Mouse (Mus musculus) macrophage (primary cell): ENCODE data around the gene Arrdc2. TPM values are rescaled to one million over a fixed set of nuclear protein-coding genes. Genes with fewer than 3 reads are reported as not detected.

Experiments
- H3K27ac ChIP-seq: fragments of 350-480 bp; formaldehyde crosslinking; 2 replicates; pipeline ENCODE4 v1.9.0; 2021
- H3K36me3 ChIP-seq: fragments of 350-480 bp; formaldehyde crosslinking; 2 replicates; pipeline ENCODE4 v1.9.0; 2021; ENCODE audit errors: inconsistent target
- H3K4me3 ChIP-seq: fragments of 350-480 bp; formaldehyde crosslinking; 2 replicates; pipeline ENCODE4 v1.9.0; 2021; ENCODE audit errors: inconsistent target
- H3K79me2 ChIP-seq: fragments of 350-480 bp; formaldehyde crosslinking; 2 replicates; pipeline ENCODE4 v1.9.0; 2021; ENCODE audit errors: inconsistent target
- WGBS: methylation state at CpG from one replicate; pipeline ENCODE4 v1.1.7; 2026; ENCODE audit warnings: inconsistent platforms; ENCODE audit not compliant: missing documents; 5-methylcytosine and 5-hydroxymethylcytosine counted together
- polyA plus RNA-seq: library from polyadenylated mRNA; stranded (reverse); fragments of 250-400 nt; gene quantifications from 3 replicates; pipeline ENCODE4 v1.2.4, GENCODE M21; 2018; ENCODE audit warnings: inconsistent platforms

Gene Arrdc2
- polyA plus RNA-seq, 1 experiment from 2014 or later, result 12.1 TPM

DNA sequence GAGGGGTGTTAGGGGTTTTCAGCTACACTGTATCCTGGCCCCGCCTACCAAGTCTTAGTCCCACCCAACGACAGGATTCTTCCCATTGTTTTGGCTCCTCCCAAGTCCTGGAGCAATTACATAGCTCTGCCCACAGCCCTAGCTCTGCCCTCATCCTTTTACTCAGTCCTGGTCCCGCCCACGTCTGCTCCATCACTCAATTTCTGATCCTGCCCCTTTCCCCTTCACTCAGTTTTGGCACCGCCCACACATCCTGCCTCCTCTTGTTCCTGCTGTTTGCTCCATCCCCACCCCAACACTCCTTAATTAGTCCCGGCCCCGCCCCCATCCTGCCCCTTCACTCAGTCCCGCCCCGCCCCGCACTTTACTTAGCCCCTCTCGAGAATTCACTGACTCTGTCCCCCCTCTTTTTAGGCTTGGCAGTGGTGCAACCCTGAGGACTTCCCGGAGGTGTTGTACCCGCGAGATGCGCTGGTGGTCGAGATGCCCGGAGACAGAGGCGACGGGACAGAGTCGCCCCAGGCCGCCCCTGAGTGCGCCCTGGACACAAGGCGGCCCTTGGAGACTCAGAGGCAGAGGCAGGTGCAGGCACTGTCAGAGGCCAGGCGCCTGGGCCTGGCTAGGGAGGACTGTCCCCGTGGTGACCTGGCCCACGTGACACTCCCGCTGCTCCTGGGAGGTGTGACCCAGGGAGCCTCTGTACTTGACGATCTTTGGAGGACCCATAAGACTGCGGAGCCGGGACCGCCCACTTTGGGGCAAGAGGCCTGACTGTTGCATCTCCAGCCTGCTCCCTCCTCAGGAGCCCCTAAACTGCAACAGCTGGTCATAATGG is 19.2 kb downstream of the Arrdc2 start:
- no peaks in the 10 kb centered on the region for H3K79me2 ChIP-seq
- H3K27ac ChIP-seq, result no peak overlapping the region
- no peak overlapping the region for H3K4me3 ChIP-seq
- WGBS, result 84% methylated on average over 23 of the region's 31 CpGs
- H3K36me3 ChIP-seq, result peaks cover 8% of the 10 kb centered on the region; the same call in 1 of the 2 replicates

DNA sequence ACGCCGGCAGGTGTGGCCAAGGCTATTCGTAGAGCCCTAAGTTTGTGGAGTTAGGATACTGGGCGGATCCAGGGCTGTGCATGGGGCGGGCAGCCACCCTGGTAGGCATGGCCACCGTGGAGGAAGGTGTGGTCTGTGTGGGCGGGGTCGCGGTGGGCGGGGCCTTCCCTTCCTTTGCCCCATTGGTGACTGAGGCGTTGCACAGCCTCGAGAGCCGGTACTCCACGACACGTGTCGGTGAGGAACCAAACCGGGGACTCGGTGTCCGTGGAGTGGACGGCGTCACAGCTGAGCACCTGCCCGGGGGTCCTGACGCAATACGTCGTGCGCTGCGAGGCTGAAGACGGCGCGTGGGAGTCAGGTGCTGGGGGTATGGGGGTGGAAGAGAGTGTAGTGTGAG is 22.8 kb downstream of the Arrdc2 start:
- no peaks in the 10 kb centered on the region for H3K79me2 ChIP-seq
- H3K4me3 ChIP-seq, result no peak overlapping the region
- peaks cover 8% of the 10 kb centered on the region; the same call in 1 of the 2 replicates for H3K36me3 ChIP-seq
- 66% methylated on average over 30 of the region's 30 CpGs for WGBS
- no peak overlapping the region for H3K27ac ChIP-seq

DNA sequence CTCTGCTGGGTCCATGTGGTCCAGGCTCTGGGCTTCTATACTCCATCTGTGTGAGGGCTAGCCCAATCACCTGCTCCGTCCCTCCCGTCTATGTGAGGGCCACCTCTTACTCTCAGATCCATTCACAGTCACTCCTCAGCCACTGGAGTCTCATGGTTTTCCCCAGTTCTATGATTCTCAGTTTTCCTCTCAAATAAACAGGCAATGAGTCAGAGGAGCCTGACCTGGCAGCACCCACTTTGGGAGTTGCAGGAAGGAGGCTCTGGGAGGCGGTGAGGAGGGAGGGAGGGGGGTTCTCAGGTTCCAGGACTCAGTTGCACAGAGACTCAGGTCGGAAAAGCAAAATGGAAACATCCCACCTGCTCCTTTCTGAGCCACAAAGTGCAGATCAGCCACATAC is 26.6 kb downstream of the Arrdc2 start:
- Histone ChIP-seq H3K4me3 (no peak overlapping the region), H3K36me3 (no peaks in the 10 kb centered on the region; the same call in 1 of the 2 replicates), H3K79me2 (no peaks in the 10 kb centered on the region), H3K27ac (no peak overlapping the region)
- WGBS, result 87% methylated on average over 4 of the region's 4 CpGs

DNA sequence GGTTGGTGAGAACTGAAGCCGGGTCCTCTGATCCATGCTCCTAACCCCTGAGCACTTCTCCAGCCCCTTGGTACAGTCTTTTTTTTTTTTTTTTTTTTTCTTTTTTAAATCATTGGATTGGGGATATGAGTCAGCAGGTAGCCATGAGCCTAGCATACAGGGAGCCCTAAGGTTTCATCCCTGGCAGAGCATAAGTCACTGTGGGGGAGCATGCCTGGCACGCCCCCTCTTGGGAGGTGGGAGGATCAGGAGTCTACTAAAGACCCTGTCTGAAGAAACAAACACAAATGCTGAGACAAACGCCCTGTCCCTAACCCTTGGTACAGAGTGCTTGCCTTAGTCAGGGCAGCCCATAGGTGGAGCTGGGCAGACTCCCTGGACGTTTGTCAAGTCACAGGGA is 27.5 kb downstream of the Arrdc2 start:
- no peaks in the 10 kb centered on the region; the same call in 1 of the 2 replicates for H3K36me3 ChIP-seq
- peak overlapping the region; percentile 15; the same call in 1 of the 2 replicates for H3K27ac ChIP-seq
- no peak overlapping the region for H3K4me3 ChIP-seq
- no peaks in the 10 kb centered on the region for H3K79me2 ChIP-seq
- 77% methylated on average over 4 of the region's 4 CpGs for WGBS

DNA sequence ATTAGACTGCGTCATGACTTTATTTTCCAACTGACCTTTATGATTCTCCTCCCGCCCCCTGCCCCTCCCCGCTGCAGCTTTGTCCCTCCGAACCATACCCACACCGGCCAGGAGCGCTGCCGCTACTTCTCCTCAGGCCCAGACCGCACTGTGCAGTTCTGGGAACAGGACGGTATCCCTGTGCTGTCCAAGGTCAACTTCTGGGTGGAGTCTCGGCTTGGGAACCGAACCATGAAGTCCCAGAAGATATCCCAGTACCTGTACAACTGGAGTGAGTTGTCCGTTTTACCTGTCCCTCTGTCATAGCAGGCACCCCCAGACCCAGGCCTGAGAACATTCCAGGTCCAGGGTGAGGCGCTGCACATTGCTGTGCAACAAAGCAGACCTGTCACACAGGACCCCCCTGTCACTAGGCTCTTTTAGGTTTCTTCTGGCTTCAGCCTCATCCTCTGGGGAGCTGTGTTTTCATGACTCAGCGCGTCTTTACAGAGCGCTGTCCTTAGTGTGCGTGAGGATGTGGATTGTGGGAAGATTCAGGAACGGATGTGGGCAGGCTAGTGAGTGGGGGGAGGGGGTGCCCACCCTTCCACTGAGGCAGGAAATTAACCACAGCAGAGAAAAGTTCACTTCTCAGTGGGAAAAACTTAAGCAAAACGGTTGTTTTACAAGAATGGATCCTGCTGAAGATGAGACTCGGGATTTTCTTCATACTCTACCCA is 28.4 kb downstream of the Arrdc2 start:
- 53% methylated on average over 20 of the region's 20 CpGs for WGBS
- H3K36me3 ChIP-seq, result no peaks in the 10 kb centered on the region; the same call in 1 of the 2 replicates
- H3K79me2 ChIP-seq, result no peaks in the 10 kb centered on the region
- H3K27ac ChIP-seq, result peak overlapping the region; percentile 15
- no peak overlapping the region for H3K4me3 ChIP-seq

DNA sequence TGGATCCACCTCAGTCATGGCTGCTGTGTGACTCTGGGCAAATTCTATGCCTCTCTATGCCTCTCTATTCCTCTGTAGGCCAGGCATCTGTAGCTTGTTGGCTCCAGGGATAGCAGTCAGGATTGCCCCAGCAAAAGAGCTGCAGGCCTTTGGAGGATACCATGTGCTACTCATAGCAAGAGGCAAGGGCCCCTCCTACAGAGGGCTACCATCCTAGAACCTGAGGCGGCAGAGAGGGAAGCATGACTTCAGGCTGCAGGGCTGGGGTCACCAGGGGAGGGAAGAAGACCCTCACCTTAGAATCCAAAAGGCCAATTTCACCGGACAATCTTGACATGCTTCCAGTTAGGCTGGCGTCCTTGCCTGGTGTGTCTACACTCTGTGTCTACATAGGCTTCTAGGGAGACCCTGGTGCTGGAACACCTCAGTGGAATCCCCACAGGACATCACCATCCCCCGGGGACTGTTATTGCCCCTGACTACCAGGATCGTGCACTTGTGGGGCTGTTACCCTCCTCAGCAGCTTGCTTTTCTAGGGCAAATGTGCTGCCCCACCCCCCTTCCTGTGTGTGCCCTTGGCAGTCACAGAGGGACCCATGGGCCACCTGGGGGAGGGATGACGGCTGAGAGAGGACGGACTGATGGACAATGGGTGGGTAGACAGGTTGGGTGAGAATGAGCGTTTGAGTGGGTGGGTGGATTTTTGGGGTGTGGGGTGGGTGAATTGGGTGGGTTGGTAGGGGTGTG is 30.4 kb downstream of the Arrdc2 start:
- Histone ChIP-seq H3K79me2 (peaks cover 6% of the 10 kb centered on the region; the same call in 1 of the 2 replicates), H3K27ac (peak overlapping the region; percentile 96; the same call in 1 of the 2 replicates), H3K36me3 (no peaks in the 10 kb centered on the region; the same call in 1 of the 2 replicates), H3K4me3 (no peak overlapping the region)
- 88% methylated on average over 8 of the region's 8 CpGs for WGBS

DNA sequence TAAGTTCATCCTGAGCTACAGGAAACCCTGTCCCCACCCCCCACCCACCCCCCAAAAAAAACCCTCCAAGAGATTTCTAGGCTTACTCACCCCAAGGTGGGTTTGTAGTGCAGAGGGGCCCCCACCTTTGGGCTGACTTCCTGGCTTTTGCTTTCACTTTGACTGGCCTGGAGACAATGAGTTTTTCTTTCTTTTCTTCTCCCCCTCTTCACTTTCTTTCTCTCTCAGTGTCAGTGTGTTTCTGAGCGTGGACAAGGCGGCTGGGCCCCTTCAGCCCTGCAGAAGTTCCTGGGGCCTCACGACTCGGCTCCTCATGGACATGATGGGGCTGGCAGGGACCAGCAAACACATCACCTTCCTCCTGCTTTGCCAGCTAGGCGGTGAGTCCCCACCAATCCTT is 31.3 kb downstream of the Arrdc2 start, which contains the start of gene Il12rb1:
Gene Il12rb1 (plus strand): TSS at position 211 of the 400 bp plus-strand sequence.
- WGBS, result 53% methylated on average over 5 of the region's 5 CpGs
- H3K79me2 ChIP-seq, result peaks cover 12% of the 10 kb centered on the region
- H3K36me3 ChIP-seq, result no peaks in the 10 kb centered on the region
- peak within 1 kb of the TSS; percentile 96 for H3K27ac ChIP-seq
- no peak within 1 kb of the TSS for H3K4me3 ChIP-seq

DNA sequence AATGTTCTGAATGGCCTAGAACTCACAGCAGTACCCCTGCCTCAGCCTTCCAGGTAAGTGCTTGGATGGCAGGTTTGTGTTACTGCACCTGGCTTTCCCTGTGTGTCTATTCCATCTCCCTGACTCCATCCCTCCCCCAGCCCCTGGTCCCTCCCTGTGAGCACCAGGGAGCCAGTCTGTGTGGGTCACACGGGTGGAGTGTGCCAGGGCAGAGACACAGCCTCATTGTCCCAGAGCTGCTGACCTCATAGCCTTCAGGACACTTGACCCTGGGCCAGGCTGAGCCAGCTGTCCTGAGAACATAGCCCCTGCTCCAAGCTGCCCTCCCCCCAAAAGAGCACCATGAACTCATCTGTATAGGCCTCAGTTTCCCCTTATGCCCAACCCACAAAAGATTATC is 32.2 kb downstream of the Arrdc2 start:
- WGBS, result 89% methylated on average over 1 of the region's 1 CpGs
- H3K79me2 ChIP-seq, result peaks cover 21% of the 10 kb centered on the region
- H3K36me3 ChIP-seq, result no peaks in the 10 kb centered on the region
- H3K4me3 ChIP-seq, result no peak overlapping the region
- peak overlapping the region; percentile 96 for H3K27ac ChIP-seq

DNA sequence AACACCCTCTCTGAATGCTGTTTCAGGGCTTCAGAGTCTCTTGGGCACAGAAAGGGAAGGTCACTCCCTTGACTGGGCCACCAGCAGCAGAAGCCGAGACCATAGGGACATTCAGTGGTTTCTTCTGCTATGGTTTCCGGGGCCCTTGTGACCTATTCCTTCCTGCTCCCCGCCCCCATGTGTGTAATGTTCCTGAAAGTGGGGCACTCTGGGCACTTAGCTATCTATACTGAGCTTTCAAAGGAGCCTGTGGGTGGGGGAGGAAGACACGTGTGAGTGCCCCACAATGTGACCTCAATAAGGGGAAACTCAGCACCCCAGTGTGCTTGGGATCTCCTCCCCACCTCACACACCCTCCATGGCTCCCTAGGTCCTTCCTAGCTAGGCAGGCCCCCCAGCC is 33.0 kb downstream of the Arrdc2 start:
- H3K36me3 ChIP-seq, result no peaks in the 10 kb centered on the region
- H3K4me3 ChIP-seq, result no peak overlapping the region
- H3K79me2 ChIP-seq, result peaks cover 29% of the 10 kb centered on the region
- H3K27ac ChIP-seq, result peak overlapping the region; percentile 96
- 1% methylated on average over 4 of the region's 4 CpGs for WGBS

DNA sequence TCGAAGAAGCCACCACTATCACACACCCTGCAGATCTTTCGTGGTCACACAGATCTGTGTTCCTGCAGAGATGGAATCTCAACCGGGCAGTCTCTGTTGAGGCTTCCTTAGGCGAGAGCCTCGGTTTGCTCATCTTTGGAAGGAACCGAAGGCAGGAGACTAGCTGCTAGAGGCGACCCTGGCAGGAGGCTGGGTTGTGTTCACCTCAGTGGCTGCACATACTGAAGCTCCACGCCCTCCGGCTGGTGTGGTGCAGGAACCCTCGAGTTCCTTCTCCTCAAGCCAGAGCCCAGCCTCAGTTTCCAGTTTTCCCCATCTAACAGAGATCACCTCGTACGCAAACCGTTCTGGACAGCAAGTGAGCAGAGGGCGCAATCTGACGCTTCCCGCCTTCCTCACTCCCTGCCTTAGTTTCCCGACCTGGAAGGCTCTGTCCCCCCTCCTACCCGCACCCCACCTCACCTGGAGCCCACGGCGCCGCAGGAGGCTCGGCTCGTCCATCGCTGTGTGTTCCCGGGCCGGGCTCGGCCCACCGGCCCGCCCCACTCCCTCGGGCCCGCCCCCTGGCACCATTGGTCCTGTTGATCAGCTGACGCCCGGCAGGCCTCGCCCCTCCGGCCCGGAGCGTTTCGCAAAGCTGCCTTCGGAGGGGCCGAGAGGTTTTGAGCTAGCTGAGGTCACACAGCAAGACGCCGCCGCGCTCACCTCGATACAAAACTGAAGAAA is 34.9 kb downstream of the Arrdc2 start, which contains the start of gene Mast3:
Gene Mast3 (minus strand): TSS at position 574 of the 726 bp plus-strand sequence.
- H3K4me3 ChIP-seq, result peak within 1 kb of the TSS; percentile 92
- under 1% methylated on average over 45 of the region's 45 CpGs for WGBS
- peaks cover 45% of the 10 kb centered on the region for H3K79me2 ChIP-seq
- H3K36me3 ChIP-seq, result no peaks in the 10 kb centered on the region
- H3K27ac ChIP-seq, result peak within 1 kb of the TSS; percentile 96

DNA sequence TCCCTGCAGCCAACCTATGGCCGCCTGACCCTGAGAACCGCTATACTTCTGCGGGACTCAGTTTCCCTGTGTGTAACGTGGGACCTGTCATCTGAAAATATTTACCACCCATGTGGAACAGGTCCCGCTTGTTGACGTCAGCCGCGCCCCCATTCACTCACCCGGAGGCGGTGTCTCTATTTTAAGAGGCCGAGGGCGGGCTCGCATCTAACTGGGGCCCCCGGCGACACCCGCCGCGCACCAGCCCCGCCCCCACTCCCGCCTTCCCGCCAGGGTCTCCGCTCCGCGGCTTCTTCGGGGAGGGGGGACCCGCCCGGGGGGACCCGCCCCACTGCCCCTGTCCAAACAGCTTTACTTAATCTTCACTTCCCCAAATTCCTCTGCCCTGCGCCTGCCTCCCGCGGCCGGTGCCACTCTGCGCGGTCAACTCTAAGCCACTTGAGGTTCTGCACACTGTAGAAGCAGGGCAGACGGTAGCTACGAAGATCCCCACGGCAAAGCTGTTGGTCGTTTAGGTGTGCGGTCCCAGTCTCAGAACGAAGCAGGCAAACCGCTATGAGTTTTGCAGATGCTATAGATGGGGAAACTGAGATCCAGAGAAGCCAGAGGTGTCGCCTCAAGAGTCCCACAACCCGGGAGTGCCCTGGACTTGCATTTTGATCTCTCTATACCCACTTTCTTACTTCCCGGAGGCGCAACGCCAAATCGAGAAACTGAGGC is 35.6 kb downstream of the Arrdc2 start:
- Histone ChIP-seq H3K27ac (peak overlapping the region; percentile 85), H3K36me3 (no peaks in the 10 kb centered on the region), H3K4me3 (peak overlapping the region; percentile 92), H3K79me2 (peaks cover 45% of the 10 kb centered on the region)
- 1% methylated on average over 47 of the region's 47 CpGs for WGBS

DNA sequence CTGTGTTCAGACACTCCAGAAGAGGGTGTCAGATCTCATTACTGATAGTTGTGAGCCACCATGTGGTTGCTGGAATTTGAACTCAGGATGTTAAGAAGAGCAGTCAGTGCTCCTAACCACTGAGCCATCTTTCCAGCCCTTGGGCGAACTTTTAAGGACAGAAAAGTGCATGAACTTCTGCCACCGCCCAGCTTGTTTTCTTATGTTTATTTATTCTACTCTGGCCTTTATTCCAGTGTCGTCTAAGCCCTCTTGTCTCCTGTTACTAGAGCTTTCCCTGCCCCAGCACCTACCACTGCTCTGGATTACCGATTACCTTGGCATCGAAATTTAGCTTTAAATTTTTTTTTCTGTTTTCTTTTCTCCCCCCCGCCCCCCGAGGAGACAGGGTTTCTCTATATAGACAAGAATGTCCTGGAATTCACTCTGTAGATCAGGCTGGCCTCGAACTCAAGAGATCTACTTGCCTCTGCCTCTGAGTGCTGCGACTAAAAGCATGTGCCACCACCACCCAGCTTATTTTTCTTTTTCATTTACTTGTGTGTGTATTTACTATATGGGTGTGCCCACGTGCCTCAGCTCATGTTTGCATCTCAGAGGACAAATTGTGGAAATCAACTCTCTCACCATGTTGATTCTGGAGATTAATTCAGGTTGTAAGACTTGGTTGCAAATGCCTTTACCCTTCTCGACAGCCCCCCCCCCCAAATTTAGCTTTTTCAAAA is 36.6 kb downstream of the Arrdc2 start:
- Histone ChIP-seq H3K36me3 (no peaks in the 10 kb centered on the region), H3K27ac (peak overlapping the region; percentile 43; the same call in 1 of the 2 replicates), H3K79me2 (peaks cover 45% of the 10 kb centered on the region), H3K4me3 (peak overlapping the region; percentile 92; the same call in 1 of the 2 replicates)
- WGBS, result 87% methylated on average over 10 of the region's 11 CpGs

DNA sequence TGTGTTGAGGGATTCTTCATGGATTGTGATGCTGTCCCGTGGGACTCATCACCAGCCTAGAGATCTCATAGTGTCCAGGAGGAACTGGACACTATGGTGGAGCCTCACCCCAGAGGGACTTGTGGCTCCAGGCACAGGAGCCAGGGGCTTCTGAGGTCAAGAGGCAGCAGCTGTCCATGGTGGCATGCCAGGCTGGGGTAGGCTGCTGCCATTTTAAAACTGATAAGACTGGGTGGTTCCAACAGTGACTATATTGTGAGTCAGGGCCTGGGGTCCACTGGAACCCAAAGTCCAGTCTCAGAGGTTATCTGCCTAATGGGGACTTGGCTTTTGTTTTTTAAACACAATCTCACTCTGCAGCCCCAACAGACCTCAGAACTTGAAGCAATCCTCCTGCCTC is 37.7 kb downstream of the Arrdc2 start:
- H3K36me3 ChIP-seq, result no peaks in the 10 kb centered on the region
- H3K4me3 ChIP-seq, result no peak overlapping the region
- no peak overlapping the region for H3K27ac ChIP-seq
- H3K79me2 ChIP-seq, result peaks cover 45% of the 10 kb centered on the region
- 90% methylated on average over 1 of the region's 1 CpGs for WGBS
